Mouse (Mus musculus): Measurements from ENCODE around the gene Nek10. TPM values are rescaled to one million over a fixed set of nuclear protein-coding genes. Genes with fewer than 3 reads are reported as not detected.

Gene Nek10
- polyA plus RNA-seq, 1 experiment, result 0.01 TPM

GRCm38 (mm10) chr14:14800810-14801209 lies 2.4 kb upstream of the Nek10 start:
- no peak for DNase-seq (ENCODE audit: low read depth in 1 of 2, low spot score in 2 of 2)
- no peak for TF ChIP-seq CTCF (IDR thresholded peaks at IDR 0.05; ENCODE audit: extremely low read depth, insufficient read depth, insufficient read length, insufficient replicate concordance)
- TF ChIP-seq POLR2A (IDR thresholded peaks at IDR 0.05; ENCODE audit: low read depth, low read length), result no peak
- peaks cover 2% of the 10 kb centered on the region; the same call in 1 of the 2 replicates for H3K36me3 ChIP-seq (ENCODE audit: control insufficient read depth, insufficient read depth, low read length)
- H3K27me3 ChIP-seq (ENCODE audit: control insufficient read depth, insufficient read depth, low read length), result no peaks in the 10 kb centered on the region
- 62% methylated on average over 3 of the region's 3 CpGs for WGBS
- H3K4me3 ChIP-seq (ENCODE audit: extremely low read depth, insufficient read depth, insufficient read length), result no peak overlapping the region
- H3K27ac ChIP-seq (ENCODE audit: insufficient read depth, low read length), result peak overlapping the region; percentile 40; the same call in 1 of the 2 replicates
- H3K4me1 ChIP-seq (ENCODE audit: control insufficient read depth, insufficient read depth, insufficient read length), result peaks cover 4% of the 10 kb centered on the region; the same call in 1 of the 2 replicates

DNA sequence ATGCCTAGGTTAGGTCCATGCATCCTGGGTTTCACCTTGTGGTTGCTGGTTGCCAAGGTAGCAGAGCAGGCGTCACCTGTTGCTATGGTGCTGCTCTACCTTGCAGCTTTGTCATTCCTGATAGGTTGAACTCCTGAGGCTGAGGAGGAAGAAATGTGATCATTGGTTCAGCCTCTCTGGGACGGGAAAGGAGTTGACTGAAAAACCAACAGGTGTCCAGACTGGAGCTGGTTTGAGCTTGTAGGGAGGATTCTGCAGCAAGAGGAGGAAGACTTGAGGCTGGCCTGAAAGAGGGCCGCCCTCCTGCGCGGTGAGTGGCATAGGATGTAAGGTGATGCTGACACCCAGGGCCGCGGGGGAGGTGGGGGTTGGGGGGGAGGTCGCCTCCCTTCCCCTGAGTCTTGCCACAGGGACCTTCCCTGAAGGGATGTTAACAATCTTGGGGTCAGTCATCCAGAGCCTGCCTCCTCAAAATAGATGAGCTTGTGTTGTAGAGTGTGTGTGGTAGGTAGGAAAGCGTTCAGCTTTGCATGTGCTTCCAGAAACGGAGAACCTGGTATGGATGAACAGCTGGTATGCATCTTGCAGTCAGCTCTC lies 804 bp downstream of the Nek10 start:
- WGBS, result 57% methylated on average over 10 of the region's 10 CpGs
- Histone ChIP-seq H3K27me3 (ENCODE audit: control insufficient read depth, insufficient read depth, low read length) (no peaks in the 10 kb centered on the region), H3K4me1 (ENCODE audit: control insufficient read depth, insufficient read depth, insufficient read length) (peaks cover 4% of the 10 kb centered on the region; the same call in 1 of the 2 replicates), H3K4me3 (ENCODE audit: extremely low read depth, insufficient read depth, insufficient read length) (no peak overlapping the region), H3K36me3 (ENCODE audit: control insufficient read depth, insufficient read depth, low read length) (no peaks in the 10 kb centered on the region), H3K27ac (ENCODE audit: insufficient read depth, low read length) (no peak overlapping the region)
- no peak for TF ChIP-seq POLR2A (IDR thresholded peaks at IDR 0.05; ENCODE audit: low read depth, low read length)
- no peak for TF ChIP-seq CTCF (IDR thresholded peaks at IDR 0.05; ENCODE audit: extremely low read depth, insufficient read depth, insufficient read length, insufficient replicate concordance)
- DNase-seq (ENCODE audit: low read depth in 1 of 2, low spot score in 2 of 2), result no peak

- Histone ChIP-seq H3K27ac (ENCODE audit: insufficient read depth, low read length) (no peak overlapping the region), H3K27me3 (ENCODE audit: control insufficient read depth, insufficient read depth, low read length) (no peaks in the 10 kb centered on the region), H3K4me3 (ENCODE audit: extremely low read depth, insufficient read depth, insufficient read length) (no peak overlapping the region), H3K36me3 (ENCODE audit: control insufficient read depth, insufficient read depth, low read length) (no peaks in the 10 kb centered on the region), H3K4me1 (ENCODE audit: control insufficient read depth, insufficient read depth, insufficient read length) (peaks cover 4% of the 10 kb centered on the region; the same call in 1 of the 2 replicates)
- 66% methylated on average over 5 of the region's 5 CpGs for WGBS
- DNase-seq (ENCODE audit: low read depth in 1 of 2, low spot score in 2 of 2), result no peak
- no peak for TF ChIP-seq POLR2A (IDR thresholded peaks at IDR 0.05; ENCODE audit: low read depth, low read length)
- TF ChIP-seq CTCF (IDR thresholded peaks at IDR 0.05; ENCODE audit: extremely low read depth, insufficient read depth, insufficient read length, insufficient replicate concordance), result no peak
Observed at GRCm38 (mm10) chr14:14804518-14805212, 1.4 kb downstream of the Nek10 start.

DNA sequence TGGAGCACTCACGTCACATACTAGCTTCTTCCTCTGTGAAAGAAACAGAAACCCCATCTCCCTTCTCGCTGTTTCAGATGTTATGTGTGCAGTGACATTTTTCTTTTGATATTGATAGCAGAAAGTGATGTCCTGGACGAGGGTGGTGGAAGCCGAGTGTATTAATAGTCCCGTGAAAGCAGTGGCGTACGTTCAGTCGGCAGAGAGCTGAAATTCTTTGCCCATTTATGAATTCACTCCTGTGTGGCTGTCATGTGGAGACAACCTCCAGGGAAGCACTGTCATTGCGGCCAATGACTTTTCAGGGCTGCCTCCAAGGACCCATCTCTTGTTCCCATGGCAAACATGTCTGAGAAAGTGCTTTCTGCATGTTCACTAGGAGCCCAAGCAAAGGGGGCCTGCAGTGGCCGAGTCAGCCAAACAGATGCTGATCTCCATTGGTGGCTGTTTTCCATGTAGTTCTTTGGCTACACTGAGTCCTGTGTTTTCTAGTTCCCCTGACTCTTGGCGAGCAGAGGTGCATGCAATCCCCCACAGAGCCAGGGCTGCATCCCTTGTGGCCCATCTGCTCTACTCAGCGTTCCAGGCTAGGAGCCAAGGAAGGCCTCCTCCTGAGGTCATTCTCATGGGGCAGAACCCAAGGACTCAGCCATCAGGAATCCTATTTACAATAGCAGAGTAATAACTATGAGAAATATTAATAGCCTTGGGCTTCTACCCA lies 29.5 kb downstream of the Nek10 start:
- Histone ChIP-seq H3K36me3 (ENCODE audit: control insufficient read depth, insufficient read depth, low read length) (no peaks in the 10 kb centered on the region), H3K4me1 (ENCODE audit: control insufficient read depth, insufficient read depth, insufficient read length) (no peaks in the 10 kb centered on the region), H3K27me3 (ENCODE audit: control insufficient read depth, insufficient read depth, low read length) (no peaks in the 10 kb centered on the region), H3K27ac (ENCODE audit: insufficient read depth, low read length) (no peak overlapping the region), H3K4me3 (ENCODE audit: extremely low read depth, insufficient read depth, insufficient read length) (no peak overlapping the region)
- no peak for DNase-seq (ENCODE audit: low read depth in 1 of 2, low spot score in 2 of 2)
- WGBS, result 86% methylated on average over 12 of the region's 12 CpGs
- TF ChIP-seq POLR2A (IDR thresholded peaks at IDR 0.05; ENCODE audit: low read depth, low read length) (no peak), CTCF (IDR thresholded peaks at IDR 0.05; ENCODE audit: extremely low read depth, insufficient read depth, insufficient read length, insufficient replicate concordance) (no peak)

- no peak for DNase-seq (ENCODE audit: low read depth in 1 of 2, low spot score in 2 of 2)
- no peak overlapping the region for H3K27ac ChIP-seq (ENCODE audit: insufficient read depth, low read length)
- H3K36me3 ChIP-seq (ENCODE audit: control insufficient read depth, insufficient read depth, low read length), result no peaks in the 10 kb centered on the region
- WGBS, result 94% methylated on average over 1 of the region's 1 CpGs
- no peak overlapping the region for H3K4me3 ChIP-seq (ENCODE audit: extremely low read depth, insufficient read depth, insufficient read length)
- H3K27me3 ChIP-seq (ENCODE audit: control insufficient read depth, insufficient read depth, low read length), result no peaks in the 10 kb centered on the region
- TF ChIP-seq CTCF (IDR thresholded peaks at IDR 0.05; ENCODE audit: extremely low read depth, insufficient read depth, insufficient read length, insufficient replicate concordance) (no peak), POLR2A (IDR thresholded peaks at IDR 0.05; ENCODE audit: low read depth, low read length) (no peak)
- H3K4me1 ChIP-seq (ENCODE audit: control insufficient read depth, insufficient read depth, insufficient read length), result no peaks in the 10 kb centered on the region
Observed at GRCm38 (mm10) chr14:14833498-14833897, 30.3 kb downstream of the Nek10 start.

DNA sequence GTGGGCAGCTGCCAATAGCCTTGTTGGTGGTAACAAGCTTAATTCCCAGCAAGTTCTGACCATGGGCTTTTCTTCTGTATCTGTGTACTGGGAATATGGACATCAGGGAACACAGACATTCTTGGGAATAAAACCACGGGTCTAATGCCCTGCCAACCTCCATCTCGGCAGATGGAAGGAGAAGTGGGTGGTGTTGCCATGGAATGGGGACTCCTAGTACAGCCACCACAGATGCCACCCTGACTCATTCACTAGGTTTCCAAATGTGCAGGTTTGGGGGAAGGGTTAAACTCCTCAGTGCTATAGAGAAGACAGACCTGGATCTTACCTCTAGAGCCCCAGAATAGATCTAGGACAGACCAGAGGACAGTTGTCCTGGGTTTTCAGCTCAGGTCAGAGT lies 31.1 kb downstream of the Nek10 start:
- Histone ChIP-seq H3K27ac (ENCODE audit: insufficient read depth, low read length) (no peak overlapping the region), H3K27me3 (ENCODE audit: control insufficient read depth, insufficient read depth, low read length) (no peaks in the 10 kb centered on the region), H3K4me1 (ENCODE audit: control insufficient read depth, insufficient read depth, insufficient read length) (no peaks in the 10 kb centered on the region), H3K36me3 (ENCODE audit: control insufficient read depth, insufficient read depth, low read length) (no peaks in the 10 kb centered on the region), H3K4me3 (ENCODE audit: extremely low read depth, insufficient read depth, insufficient read length) (no peak overlapping the region)
- TF ChIP-seq CTCF (IDR thresholded peaks at IDR 0.05; ENCODE audit: extremely low read depth, insufficient read depth, insufficient read length, insufficient replicate concordance) (no peak), POLR2A (IDR thresholded peaks at IDR 0.05; ENCODE audit: low read depth, low read length) (no peak)
- 84% methylated on average over 2 of the region's 2 CpGs for WGBS
- no peak for DNase-seq (ENCODE audit: low read depth in 1 of 2, low spot score in 2 of 2)
